In genomic region chr2:168242841-168243240, GRCm38 (mm10) we compare ENCODE assay signal across 1 mouse cellular context.
TF ChIP-seq lines count a peak whose summit lies in the region.

No protein-coding gene starts in this region.

TF ChIP-seq in ES-E14, 5 proteins besides CTCF, POLR2A, EP300 and RAD21 (continued from another document):
- peak; percentile 81 for TF ChIP-seq MAFK (IDR thresholded peaks at IDR 0.05; ENCODE audit: insufficient read depth, low read depth, low read length)
- TF ChIP-seq ZC3H11A (IDR thresholded peaks at IDR 0.05; ENCODE audit: borderline replicate concordance, low read depth, low read length), result no peak
- TF ChIP-seq ZNF384 (IDR thresholded peaks at IDR 0.05; ENCODE audit: low read depth, low read length), result no peak
- TF ChIP-seq CHD2 (IDR thresholded peaks at IDR 0.05; ENCODE audit: low read depth, low read length), result no peak
TF ChIP-seq in ES-E14: peak in this region for 1.
